Mouse (Mus musculus): Measurements from ENCODE around the gene Slc7a6. TPM values are rescaled to one million over a fixed set of nuclear protein-coding genes. Genes with fewer than 3 reads are reported as not detected.
"Not testable (repeated sequence)": the region's sequence is repeated elsewhere in the genome, so short reads cannot be mapped to it uniquely, and the experiment has no call there.

Slc7a6 gene
- polyA plus RNA-seq, 1 experiment, result 96.3 TPM

DNA sequence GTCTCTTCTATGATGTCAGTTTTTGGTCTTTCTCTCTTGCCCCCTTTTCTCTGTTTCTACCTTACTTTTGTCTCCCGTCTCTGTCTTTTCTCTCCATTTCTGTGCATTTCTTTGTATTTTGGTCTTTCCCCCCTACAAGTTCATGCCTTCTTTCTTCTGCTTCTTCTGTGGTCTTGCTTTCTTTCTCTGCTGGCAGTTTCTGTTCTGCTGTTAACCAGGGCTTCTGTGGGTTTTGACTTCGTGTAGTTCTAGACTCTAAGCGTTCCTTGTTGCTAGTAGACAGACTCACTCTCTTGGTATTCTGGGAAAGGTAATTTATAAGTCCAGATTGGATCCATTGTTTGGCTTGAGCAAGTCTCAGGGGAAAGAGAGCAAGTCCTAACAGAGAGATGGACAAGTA is 17.7 kb downstream of the Slc7a6 start:
- Histone ChIP-seq H3K27ac (ENCODE audit: control insufficient read depth, insufficient read depth, low read length) (no peak overlapping the region), H3K4me3 (ENCODE audit: control insufficient read depth, insufficient read depth, low read length) (no peak overlapping the region), H3K36me3 (ENCODE audit: control insufficient read depth, insufficient read depth, low read length) (0 out of 2 replicates have a peak, but pooled peaks cover 6% of the 10 kb centered on the region), H3K4me1 (replicated peaks; ENCODE audit: control insufficient read depth, insufficient read depth, low read length) (no peaks in the 10 kb centered on the region), H3K27me3 (ENCODE audit: control insufficient read depth, insufficient read depth, low read length) (no peaks in the 10 kb centered on the region)
- TF ChIP-seq CTCF (IDR thresholded peaks at IDR 0.05; ENCODE audit: borderline replicate concordance, control insufficient read depth, extremely low read depth, insufficient read depth, low read length, poor library complexity) (no peak), POLR2A (IDR thresholded peaks at IDR 0.05; ENCODE audit: control insufficient read depth, extremely low read depth, insufficient read depth, low read length, poor library complexity) (no peak)
- no peak for DNase-seq
- WGBS, result 86% methylated on average over 3 of the region's 3 CpGs

DNA sequence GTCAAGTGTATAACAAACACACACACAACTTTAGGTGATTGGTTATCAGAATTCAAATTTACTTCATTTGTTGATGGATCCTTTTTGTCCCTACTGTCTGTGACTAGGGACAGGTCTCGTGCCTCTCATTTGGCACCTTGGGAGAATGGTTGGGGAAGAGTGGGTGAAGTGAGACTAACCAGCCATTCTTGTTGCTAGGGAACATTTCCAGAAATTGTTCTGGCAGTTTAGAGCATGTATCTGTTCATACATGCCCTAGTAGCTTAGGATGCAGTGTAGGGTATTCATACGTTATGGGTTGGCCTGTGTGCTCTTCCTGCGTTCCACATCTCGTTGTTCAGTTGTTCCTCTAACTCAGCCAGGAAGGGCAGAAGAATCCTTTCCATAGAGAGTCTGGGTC is 20.5 kb downstream of the Slc7a6 start:
- TF ChIP-seq CTCF (IDR thresholded peaks at IDR 0.05; ENCODE audit: borderline replicate concordance, control insufficient read depth, extremely low read depth, insufficient read depth, low read length, poor library complexity) (no peak), POLR2A (IDR thresholded peaks at IDR 0.05; ENCODE audit: control insufficient read depth, extremely low read depth, insufficient read depth, low read length, poor library complexity) (no peak)
- H3K27ac ChIP-seq (ENCODE audit: control insufficient read depth, insufficient read depth, low read length), result no peak overlapping the region
- no peaks in the 10 kb centered on the region for H3K4me1 ChIP-seq (replicated peaks; ENCODE audit: control insufficient read depth, insufficient read depth, low read length)
- WGBS, result 96% methylated on average over 4 of the region's 4 CpGs
- no peak for DNase-seq
- H3K36me3 ChIP-seq (ENCODE audit: control insufficient read depth, insufficient read depth, low read length), result peaks cover 7% of the 10 kb centered on the region
- H3K27me3 ChIP-seq (ENCODE audit: control insufficient read depth, insufficient read depth, low read length), result no peaks in the 10 kb centered on the region
- H3K4me3 ChIP-seq (ENCODE audit: control insufficient read depth, insufficient read depth, low read length), result no peak overlapping the region

DNA sequence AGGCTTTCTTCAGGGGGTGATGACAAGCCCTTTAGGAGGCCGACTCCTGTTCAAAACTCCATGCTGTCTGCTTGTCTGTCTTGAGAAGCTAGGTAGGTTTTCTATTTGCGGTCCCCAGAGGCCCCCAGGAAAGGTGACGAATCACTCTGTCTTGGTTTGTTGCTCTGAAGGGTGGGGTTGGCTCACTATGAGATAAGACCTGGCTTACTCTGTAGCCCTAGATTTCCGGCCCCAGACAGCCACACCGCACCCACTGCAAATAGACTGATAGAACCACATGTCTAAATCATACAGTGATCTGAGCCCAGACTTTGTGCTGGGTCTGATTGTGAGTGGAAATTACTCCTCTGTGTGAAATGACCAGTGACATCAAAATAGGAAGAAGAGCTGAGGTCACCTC is 23.0 kb downstream of the Slc7a6 start:
- H3K4me3 ChIP-seq (ENCODE audit: control insufficient read depth, insufficient read depth, low read length), result no peak overlapping the region
- peaks cover 18% of the 10 kb centered on the region for H3K36me3 ChIP-seq (ENCODE audit: control insufficient read depth, insufficient read depth, low read length)
- no peaks in the 10 kb centered on the region for H3K27me3 ChIP-seq (ENCODE audit: control insufficient read depth, insufficient read depth, low read length)
- no peaks in the 10 kb centered on the region for H3K4me1 ChIP-seq (replicated peaks; ENCODE audit: control insufficient read depth, insufficient read depth, low read length)
- WGBS, result 97% methylated on average over 5 of the region's 5 CpGs
- no peak for DNase-seq
- TF ChIP-seq CTCF (IDR thresholded peaks at IDR 0.05; ENCODE audit: borderline replicate concordance, control insufficient read depth, extremely low read depth, insufficient read depth, low read length, poor library complexity) (no peak), POLR2A (IDR thresholded peaks at IDR 0.05; ENCODE audit: control insufficient read depth, extremely low read depth, insufficient read depth, low read length, poor library complexity) (no peak)
- no peak overlapping the region for H3K27ac ChIP-seq (ENCODE audit: control insufficient read depth, insufficient read depth, low read length)

DNA sequence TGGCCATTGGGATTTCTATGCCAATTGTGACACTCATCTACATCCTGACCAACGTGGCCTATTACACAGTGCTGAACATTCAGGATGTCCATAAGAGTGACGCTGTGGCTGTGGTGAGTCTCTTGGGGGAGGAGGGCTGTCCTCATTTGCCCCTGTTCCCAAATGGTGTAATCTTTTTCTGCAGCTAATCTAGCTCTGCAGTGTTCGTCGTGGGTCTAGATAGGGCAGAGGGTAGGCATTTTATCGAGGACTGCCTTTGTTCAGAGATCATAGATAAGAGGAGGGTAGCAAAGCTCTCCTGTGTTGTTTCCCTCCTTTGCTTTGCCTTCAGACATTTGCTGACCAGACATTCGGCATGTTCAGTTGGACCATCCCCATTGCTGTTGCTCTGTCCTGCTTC is 24.5 kb downstream of the Slc7a6 start:
- no peak overlapping the region for H3K27ac ChIP-seq (ENCODE audit: control insufficient read depth, insufficient read depth, low read length)
- peaks cover 31% of the 10 kb centered on the region for H3K36me3 ChIP-seq (ENCODE audit: control insufficient read depth, insufficient read depth, low read length)
- no peak for TF ChIP-seq POLR2A (IDR thresholded peaks at IDR 0.05; ENCODE audit: control insufficient read depth, extremely low read depth, insufficient read depth, low read length, poor library complexity)
- TF ChIP-seq CTCF (IDR thresholded peaks at IDR 0.05; ENCODE audit: borderline replicate concordance, control insufficient read depth, extremely low read depth, insufficient read depth, low read length, poor library complexity), result no peak
- no peaks in the 10 kb centered on the region for H3K4me1 ChIP-seq (replicated peaks; ENCODE audit: control insufficient read depth, insufficient read depth, low read length)
- WGBS, result 95% methylated on average over 6 of the region's 6 CpGs
- no peak overlapping the region for H3K4me3 ChIP-seq (ENCODE audit: control insufficient read depth, insufficient read depth, low read length)
- no peaks in the 10 kb centered on the region for H3K27me3 ChIP-seq (ENCODE audit: control insufficient read depth, insufficient read depth, low read length)
- no peak for DNase-seq

DNA sequence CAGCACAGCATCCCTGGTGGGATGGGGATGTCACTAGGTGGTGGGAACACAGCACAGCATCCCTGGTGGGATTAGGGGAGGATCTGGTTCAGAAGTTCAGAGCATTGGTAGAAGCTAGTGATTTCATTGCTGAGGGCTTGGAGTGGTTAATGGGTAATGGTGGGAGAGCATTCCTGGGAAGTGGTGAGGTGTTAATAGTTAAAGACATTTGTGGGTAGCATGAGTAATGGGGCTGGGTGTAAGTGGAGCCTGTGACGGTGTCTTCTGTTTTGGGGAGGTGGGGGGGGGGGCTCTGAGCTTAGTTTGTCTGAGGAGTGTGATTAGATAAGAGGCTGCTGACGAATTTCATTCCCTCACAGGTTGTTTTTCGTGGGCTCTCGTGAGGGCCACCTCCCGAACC is 25.4 kb downstream of the Slc7a6 start:
- no peak for DNase-seq
- 93% methylated on average over 5 of the region's 5 CpGs for WGBS
- no peak overlapping the region for H3K27ac ChIP-seq (ENCODE audit: control insufficient read depth, insufficient read depth, low read length)
- no peaks in the 10 kb centered on the region for H3K27me3 ChIP-seq (ENCODE audit: control insufficient read depth, insufficient read depth, low read length)
- H3K4me1 ChIP-seq (replicated peaks; ENCODE audit: control insufficient read depth, insufficient read depth, low read length), result no peaks in the 10 kb centered on the region
- TF ChIP-seq CTCF (IDR thresholded peaks at IDR 0.05; ENCODE audit: borderline replicate concordance, control insufficient read depth, extremely low read depth, insufficient read depth, low read length, poor library complexity) (no peak), POLR2A (IDR thresholded peaks at IDR 0.05; ENCODE audit: control insufficient read depth, extremely low read depth, insufficient read depth, low read length, poor library complexity) (no peak)
- H3K36me3 ChIP-seq (ENCODE audit: control insufficient read depth, insufficient read depth, low read length), result peaks cover 33% of the 10 kb centered on the region
- no peak overlapping the region for H3K4me3 ChIP-seq (ENCODE audit: control insufficient read depth, insufficient read depth, low read length)

DNA sequence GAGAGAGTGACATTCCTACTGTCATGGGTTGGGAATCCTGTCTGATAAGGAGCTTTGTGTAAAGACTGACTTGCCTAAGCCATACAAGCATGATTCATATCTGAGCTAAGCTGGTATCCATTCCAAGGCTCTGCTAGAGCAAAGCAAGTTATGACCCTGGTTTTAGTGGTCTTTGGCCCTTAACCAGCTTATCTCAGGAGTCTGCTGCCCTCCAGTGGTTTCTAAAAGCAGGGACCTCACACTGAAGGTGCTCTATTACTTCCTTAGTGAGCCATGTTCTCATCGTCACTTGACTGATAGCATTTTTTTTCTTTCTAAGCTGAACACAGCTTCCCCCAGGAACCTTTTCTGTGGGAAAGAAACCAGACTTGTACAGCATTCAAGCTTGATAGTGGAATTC is 30.1 kb downstream of the Slc7a6 start:
- H3K4me1 ChIP-seq (replicated peaks; ENCODE audit: control insufficient read depth, insufficient read depth, low read length), result no peaks in the 10 kb centered on the region
- TF ChIP-seq CTCF (IDR thresholded peaks at IDR 0.05; ENCODE audit: borderline replicate concordance, control insufficient read depth, extremely low read depth, insufficient read depth, low read length, poor library complexity), result no peak
- TF ChIP-seq POLR2A (IDR thresholded peaks at IDR 0.05; ENCODE audit: control insufficient read depth, extremely low read depth, insufficient read depth, low read length, poor library complexity), result no peak
- no peak overlapping the region for H3K27ac ChIP-seq (ENCODE audit: control insufficient read depth, insufficient read depth, low read length)
- 38% methylated on average over 1 of the region's 1 CpGs for WGBS
- H3K4me3 ChIP-seq (ENCODE audit: control insufficient read depth, insufficient read depth, low read length), result no peak overlapping the region
- no peaks in the 10 kb centered on the region for H3K27me3 ChIP-seq (ENCODE audit: control insufficient read depth, insufficient read depth, low read length)
- peak; percentile 47 for DNase-seq
- H3K36me3 ChIP-seq (ENCODE audit: control insufficient read depth, insufficient read depth, low read length), result peaks cover 64% of the 10 kb centered on the region

DNA sequence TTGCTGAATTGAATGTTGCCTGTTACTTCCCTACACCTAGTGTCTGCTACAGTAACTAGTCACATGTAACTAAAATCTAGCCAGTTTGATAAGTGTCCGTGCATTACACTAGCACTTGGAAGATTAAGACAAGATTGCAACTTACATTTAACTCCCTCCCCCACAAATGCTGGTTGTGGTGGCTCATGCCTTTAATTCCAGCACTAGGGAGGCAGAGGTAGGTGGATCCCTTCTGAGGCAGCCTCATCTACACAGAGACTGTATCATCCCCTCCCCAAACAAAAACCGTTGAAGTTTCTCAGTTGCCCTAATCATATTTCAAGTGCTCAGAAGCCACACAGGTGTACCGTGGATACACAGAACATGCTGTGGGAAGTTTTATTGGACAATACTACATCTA is 30.9 kb downstream of the Slc7a6 start:
- not testable (repeated sequence) for DNase-seq; H3K4me3 ChIP-seq (ENCODE audit: control insufficient read depth, insufficient read depth, low read length); H3K4me1 ChIP-seq (replicated peaks; ENCODE audit: control insufficient read depth, insufficient read depth, low read length); H3K27ac ChIP-seq (ENCODE audit: control insufficient read depth, insufficient read depth, low read length); H3K27me3 ChIP-seq (ENCODE audit: control insufficient read depth, insufficient read depth, low read length)
- WGBS, result 96% methylated on average over 3 of the region's 3 CpGs
- peaks cover 71% of the 10 kb centered on the region for H3K36me3 ChIP-seq (ENCODE audit: control insufficient read depth, insufficient read depth, low read length)
